Mouse (Mus musculus) retina, adult 2 months (tissue): ENCODE measurements at regions not wholly inside any gene's neighbourhood (a gene's known extent, or its start where the extent isn't known, plus 50 kb on each side); places are given as distances from the start of the nearest gene placed in this dataset.
A peak's percentile ranks its signal among the peaks of the same experiment; 100 is the strongest.

Experiments used
- DNase-seq: peaks from one replicate; pipeline ENCODE4 v3.0.0-alpha.2; 2012; ENCODE audit warnings: low read depth, low spot score

GRCm38 (mm10) chr3:50887002-50887401, 337.2 kb upstream of the Noct start:
- no peak for DNase-seq

DNA sequence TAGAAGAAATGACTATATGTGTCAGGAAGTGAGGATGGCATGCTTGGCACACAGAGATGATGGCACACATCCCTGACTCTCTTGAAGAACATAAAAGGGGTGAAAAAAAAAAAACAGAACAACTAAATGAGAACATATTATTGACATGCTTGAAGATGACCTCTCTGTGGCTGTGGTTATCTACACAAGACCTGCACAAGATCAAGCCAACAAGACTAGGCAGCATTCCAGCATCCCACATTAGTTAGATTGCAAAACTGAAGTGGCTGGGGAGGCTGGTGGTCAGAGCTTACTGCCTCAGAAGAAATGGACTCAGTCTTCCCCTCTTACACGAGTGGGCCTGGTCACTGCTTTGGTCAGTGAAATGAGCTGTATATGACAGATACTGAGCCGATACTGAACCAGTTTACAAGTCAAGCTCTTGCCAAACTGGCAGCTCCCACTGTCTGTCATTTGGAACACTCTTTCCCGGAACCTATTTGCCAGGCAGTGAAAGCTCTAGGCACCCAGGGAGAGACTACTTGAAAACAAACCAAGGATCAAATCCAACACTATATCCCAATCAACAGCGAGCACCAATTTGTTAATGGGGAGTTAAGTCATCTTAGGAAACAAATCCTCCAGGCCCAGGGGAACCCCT, 335.6 kb upstream of the Noct start:
- DNase-seq = no peak

GRCm38 (mm10) chr3:50890537-50890936, 333.7 kb upstream of the Noct start:
- no peak for DNase-seq

DNA sequence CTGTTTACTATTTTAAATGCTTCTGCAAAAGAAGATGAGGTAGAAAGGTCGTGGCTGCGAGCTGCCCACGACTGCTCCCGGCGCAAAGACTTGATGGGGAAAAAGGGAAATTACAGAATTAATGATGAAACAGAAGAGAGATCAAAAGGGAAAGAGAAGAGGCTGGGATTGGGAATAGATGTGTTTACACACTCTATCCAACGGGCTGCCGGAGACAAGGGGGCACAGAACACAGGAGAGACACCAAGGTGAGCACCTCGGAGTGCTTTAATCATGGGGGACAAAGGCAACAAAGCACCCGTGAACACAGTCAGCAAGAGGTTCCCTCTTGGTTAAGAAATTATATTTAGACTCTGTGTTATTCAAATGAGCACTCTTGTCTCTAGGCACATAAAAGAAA, 326.1 kb upstream of the Noct start:
- DNase-seq = no peak

DNA sequence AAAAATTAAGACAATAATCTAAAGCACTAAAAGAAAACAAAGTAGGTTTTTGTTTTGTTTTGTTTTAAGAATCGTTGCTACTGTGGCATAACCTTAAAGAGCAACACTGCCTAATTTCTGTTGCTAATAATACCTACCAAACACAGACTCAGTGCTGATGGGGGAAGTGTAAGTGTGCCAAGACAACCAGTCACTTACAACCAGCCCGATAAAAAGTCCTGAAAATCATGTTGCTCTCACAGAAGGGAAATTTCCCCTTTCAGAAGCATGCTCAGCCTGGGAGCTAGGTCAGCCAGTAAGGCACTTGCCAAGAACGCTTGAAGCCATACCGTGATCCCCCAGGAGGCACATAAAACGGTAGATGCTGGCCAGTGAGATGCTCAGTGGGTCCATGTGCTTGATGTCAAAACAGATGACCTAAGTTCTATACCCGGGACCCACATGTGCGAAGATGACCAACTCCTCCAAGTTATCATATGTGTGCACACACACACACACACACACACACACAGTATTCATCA, 324.4 kb upstream of the Noct start:
- no peak for DNase-seq

- DNase-seq = no peak
Measured at GRCm38 (mm10) chr3:50900566-50900965, 323.7 kb upstream of the Noct start.

- DNase-seq = no peak
Measured at GRCm38 (mm10) chr3:50901321-50901720, 322.9 kb upstream of the Noct start.

GRCm38 (mm10) chr3:50902933-50903332, 321.3 kb upstream of the Noct start:
- DNase-seq = no peak

- DNase-seq = no peak
Measured at GRCm38 (mm10) chr3:50904716-50905116, 319.5 kb upstream of the Noct start.

- DNase-seq = no peak
Measured at GRCm38 (mm10) chr3:50905274-50905992, 318.8 kb upstream of the Noct start.

- peak; percentile 63 for DNase-seq
Measured at GRCm38 (mm10) chr3:50905993-50906831, 318.0 kb upstream of the Noct start.

- DNase-seq = no peak
Measured at GRCm38 (mm10) chr3:50912980-50913518, 311.2 kb upstream of the Noct start.

DNA sequence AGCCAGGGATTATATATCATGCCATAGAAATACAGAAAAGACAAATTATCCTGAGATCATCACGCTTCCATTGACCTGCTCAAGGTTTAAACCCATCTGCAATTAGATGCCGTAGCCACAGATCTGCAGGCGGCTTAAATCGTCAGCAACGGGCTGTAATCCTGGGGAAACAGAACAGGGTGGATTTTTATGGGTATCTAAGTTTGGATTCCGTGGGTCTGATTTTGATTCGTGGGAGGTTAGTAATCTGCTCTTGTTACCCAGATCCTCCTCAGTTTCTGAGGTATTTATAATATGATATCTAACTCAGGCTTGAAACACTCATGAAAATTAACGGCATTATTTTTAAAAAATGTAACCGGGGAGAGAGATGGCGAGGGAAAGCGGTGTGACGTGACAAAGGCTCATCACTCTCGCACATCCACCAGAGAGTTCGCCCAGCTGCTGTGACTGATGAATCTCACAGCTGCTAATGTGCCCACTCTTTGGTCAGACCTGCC, 309.3 kb upstream of the Noct start:
- no peak for DNase-seq

- DNase-seq = no peak
Measured at GRCm38 (mm10) chr3:50916305-50916854, 307.9 kb upstream of the Noct start.

GRCm38 (mm10) chr3:50922347-50922746, 301.9 kb upstream of the Noct start:
- DNase-seq = no peak

GRCm38 (mm10) chr3:50922832-50923231, 301.4 kb upstream of the Noct start:
- no peak for DNase-seq

DNA sequence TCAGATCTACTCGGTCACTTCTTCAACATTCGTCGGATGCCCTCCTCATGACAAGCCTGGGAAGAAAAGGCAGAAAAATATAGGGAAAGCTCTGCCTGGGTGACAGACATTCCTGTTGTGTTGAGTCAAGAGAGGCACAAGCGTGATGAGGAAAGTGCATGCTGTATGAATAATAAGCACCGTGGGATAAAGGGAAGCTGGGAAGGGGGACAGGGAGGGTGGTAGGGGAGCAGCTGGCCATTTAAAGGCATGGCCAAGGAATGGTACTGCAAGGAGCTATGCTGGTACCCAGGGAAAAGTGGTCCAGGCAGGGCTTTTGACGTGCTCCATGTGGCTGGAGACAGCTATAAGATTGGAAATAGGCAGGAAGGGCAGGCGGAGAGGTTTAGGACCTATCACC, 300.9 kb upstream of the Noct start:
- no peak for DNase-seq

DNA sequence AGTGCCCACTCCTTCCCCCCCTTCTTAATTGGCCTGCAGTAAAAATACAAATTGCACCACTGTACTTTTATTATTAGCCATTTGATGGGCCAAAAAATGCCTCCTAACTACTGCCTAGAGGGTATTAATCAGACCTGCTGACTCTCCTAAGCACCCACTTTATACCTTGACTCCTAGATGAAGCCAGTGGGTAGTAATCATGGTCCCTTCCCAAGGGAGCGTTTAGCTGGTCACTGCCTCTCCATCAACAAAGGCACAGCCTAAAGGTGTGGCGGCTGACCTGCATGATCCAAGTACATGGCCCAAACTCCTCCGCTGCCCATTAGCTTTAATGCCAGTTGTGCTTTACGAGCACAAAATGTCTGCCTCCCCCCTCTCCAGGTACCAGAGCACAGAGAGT, 296.9 kb upstream of the Noct start:
- DNase-seq = no peak

GRCm38 (mm10) chr3:50929013-50929412, 295.2 kb upstream of the Noct start:
- DNase-seq = no peak

GRCm38 (mm10) chr3:50932397-50933089, 291.7 kb upstream of the Noct start:
- no peak for DNase-seq

- DNase-seq = no peak
Measured at GRCm38 (mm10) chr3:50933090-50933443, 291.2 kb upstream of the Noct start.
